Mouse (Mus musculus) erythroblast, embryonic 14.5 days (primary cell): Measurements from ENCODE around the gene Kmt2e. TPM values are rescaled to one million over a fixed set of nuclear protein-coding genes. Genes with fewer than 3 reads are reported as not detected.

Experiments used
- H3K27me3 ChIP-seq: 2 replicates; pipeline ENCODE4 v1.6.1; 2012; ENCODE audit warnings: inconsistent platforms; ENCODE audit not compliant: control insufficient read depth
- H3K36me3 ChIP-seq: 2 replicates; pipeline ENCODE4 v1.6.1; 2012; ENCODE audit warnings: mild to moderate bottlenecking, inconsistent platforms; ENCODE audit not compliant: control insufficient read depth
- H3K4me1 ChIP-seq: 2 replicates; pipeline ENCODE4 v1.6.1; 2012; ENCODE audit warnings: inconsistent platforms; ENCODE audit not compliant: control insufficient read depth
- H3K4me3 ChIP-seq: replicated peaks from 2 replicates; pipeline ENCODE3; 2012; ENCODE audit warnings: moderate library complexity, mild to moderate bottlenecking, inconsistent platforms
- H3K9me3 ChIP-seq: 2 replicates; pipeline ENCODE4 v1.6.1; 2012; ENCODE audit warnings: low read length, inconsistent platforms, mixed read lengths; ENCODE audit not compliant: control insufficient read depth
- GATA1 ChIP-seq: IDR thresholded peaks from 2 replicates; pipeline ENCODE4 v1.6.1; 2012; ENCODE audit warnings: low read length, inconsistent platforms, mixed read lengths
- TAL1 ChIP-seq: IDR thresholded peaks from 3 replicates; pipeline ENCODE4 v1.6.1; 2012; ENCODE audit warnings: low read length, inconsistent platforms, mixed read lengths
- polyA plus RNA-seq: library from polyadenylated mRNA; stranded (reverse); fragments of >175 nt; gene quantifications from 2 replicates; pipeline ENCODE4 v1.2.3, GENCODE M21; 2012

Gene Kmt2e
- polyA plus RNA-seq, result 0.73 and 1.4 TPM in 2 replicates

DNA sequence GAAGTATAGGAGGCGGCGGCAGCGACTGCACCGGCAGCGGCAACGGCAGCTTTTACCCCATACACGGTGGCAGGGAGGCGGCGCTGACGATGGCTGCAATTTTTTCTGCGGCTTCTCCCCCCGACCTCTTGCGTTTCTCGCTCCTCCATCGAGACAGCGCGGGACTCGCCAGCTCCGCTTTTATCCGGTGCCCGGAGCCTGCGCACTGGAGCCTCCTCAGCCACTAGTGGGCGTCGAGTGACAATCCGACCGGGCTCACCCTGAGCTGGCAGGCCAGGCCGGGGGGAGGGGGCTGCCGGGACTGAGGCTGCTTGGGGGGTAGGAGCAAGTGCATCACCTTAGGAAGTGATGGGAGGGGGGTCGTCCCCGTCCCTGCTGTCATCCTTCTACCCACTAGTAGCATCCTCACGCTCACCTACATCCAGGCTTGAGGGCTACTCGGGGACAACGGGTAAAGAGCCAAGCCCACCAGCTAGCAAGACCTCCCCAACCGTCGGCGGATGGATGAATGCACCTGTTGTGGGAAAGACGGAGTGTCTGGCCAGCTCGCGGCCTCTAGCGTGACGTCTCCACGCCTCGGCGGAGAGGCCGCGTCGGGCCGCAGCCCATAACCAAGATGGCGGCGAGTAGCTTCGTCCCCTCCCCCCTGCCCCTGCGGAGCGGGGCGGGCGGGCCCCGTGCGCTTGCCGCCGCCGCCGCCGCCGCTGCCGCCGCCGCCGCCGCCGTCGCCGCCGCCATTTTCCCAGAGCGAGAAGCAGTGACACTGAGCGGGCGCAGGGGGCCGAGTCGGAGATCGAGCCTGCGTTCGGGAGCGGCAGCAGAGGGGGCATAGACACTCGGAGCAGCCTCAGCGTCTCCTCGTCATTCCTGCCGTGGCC, at the start of gene Kmt2e:
TSS of gene Kmt2e (plus strand) at position 722 of the 878 bp plus-strand sequence.
- TF ChIP-seq GATA1 (no peak), TAL1 (no peak)
- H3K4me1 ChIP-seq, result peaks cover 34% of the 10 kb centered on the region
- no peaks in the 10 kb centered on the region for H3K9me3 ChIP-seq

DNA sequence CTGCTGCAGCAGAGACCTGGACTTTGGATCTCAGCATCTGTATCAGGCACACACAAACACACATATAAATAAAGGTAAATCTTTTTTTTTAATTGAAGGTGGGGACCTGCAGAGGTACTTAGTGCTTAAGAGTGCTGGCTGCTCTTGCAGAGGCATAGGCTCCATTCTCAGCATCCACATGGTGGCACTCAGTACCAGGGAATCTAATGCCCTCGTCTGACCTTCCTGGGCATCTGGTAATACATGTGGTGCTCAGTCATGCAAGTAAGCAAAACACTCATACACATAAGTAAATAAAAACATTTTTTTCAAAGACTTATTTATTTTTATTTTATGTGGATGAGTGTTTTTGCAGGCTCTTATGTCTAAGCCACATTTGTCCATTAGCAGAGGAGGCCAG, 49.1 kb upstream of the Kmt2e start:
- Histone ChIP-seq H3K27me3 (no peaks in the 10 kb centered on the region; the same call in 1 of the 2 replicates), H3K4me3 (no peak overlapping the region), H3K4me1 (peaks cover 6% of the 10 kb centered on the region), H3K9me3 (no peaks in the 10 kb centered on the region), H3K36me3 (no peaks in the 10 kb centered on the region)
- TF ChIP-seq GATA1, result no peak
- TF ChIP-seq TAL1, result no peak

More for the DNA sequence above, at the start of gene Kmt2e:
- peaks cover 24% of the 10 kb centered on the region for H3K36me3 ChIP-seq
- peak within 1 kb of the TSS; percentile 100 for H3K4me3 ChIP-seq
- H3K27me3 ChIP-seq, result no peaks in the 10 kb centered on the region

DNA sequence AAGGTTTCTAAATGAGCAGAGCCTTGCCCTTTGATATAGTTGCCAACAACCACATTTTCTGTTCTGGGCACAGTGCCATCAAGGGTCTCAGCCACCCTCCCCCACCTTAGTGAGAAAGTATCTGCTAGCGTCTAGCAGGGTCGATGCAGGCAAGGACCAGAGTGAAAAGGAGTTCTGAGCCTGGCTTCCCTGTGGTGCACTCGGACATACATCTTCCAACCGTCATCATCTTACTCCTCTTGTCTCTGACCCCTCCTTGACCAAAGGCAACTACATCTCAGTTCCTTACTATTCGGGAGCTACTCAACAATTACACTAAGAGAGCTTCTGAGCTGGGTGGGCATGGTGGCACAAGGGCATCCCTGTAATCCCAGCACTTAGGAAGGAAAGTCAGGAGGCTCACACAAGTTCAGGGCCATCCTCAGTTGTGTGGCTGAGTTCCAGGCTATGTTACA, 48.5 kb upstream of the Kmt2e start:
- Histone ChIP-seq H3K36me3 (no peaks in the 10 kb centered on the region), H3K4me1 (peaks cover 6% of the 10 kb centered on the region), H3K4me3 (no peak overlapping the region), H3K27me3 (no peaks in the 10 kb centered on the region; the same call in 1 of the 2 replicates), H3K9me3 (no peaks in the 10 kb centered on the region)
- no peak for TF ChIP-seq GATA1
- no peak for TF ChIP-seq TAL1

DNA sequence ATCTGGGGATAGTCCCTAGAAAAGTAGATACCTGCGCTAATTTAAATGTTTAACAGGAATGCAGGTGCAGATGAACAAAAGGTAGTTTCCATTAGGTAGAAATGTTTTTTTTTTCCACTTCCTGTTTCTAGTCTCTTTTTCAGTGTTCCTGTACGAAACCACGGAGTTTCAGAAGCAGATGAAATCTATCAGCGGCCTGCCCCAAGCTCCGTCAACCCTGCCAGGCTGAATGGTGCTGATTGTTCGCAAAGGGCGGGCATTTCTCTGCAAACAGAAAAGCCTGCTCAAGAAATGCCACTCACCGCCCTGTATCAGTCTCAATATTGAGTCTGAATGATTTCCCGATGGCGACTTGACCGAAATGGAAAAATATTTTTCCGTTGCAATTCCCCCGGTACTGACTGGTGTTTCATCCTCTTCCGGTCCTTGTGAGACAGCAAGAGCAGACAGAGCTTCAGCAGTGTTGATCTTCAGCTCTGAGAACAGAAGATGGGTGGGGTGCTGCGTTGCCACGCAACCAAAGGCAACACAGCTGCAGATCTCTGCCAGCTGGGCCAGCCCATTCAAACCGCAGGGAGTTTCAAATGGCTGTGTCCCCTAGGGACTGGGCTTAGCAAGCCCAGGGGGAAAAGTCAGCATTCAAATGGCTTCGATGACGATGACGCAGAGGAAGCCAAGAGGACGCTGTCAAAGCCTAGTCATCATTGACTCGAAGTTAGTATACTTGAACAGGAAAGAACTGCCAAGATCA, 47.5 kb upstream of the Kmt2e start:
- Histone ChIP-seq H3K9me3 (no peaks in the 10 kb centered on the region), H3K4me3 (no peak overlapping the region), H3K27me3 (no peaks in the 10 kb centered on the region; the same call in 1 of the 2 replicates), H3K4me1 (peaks cover 6% of the 10 kb centered on the region), H3K36me3 (no peaks in the 10 kb centered on the region)
- TF ChIP-seq GATA1 (no peak), TAL1 (no peak)

DNA sequence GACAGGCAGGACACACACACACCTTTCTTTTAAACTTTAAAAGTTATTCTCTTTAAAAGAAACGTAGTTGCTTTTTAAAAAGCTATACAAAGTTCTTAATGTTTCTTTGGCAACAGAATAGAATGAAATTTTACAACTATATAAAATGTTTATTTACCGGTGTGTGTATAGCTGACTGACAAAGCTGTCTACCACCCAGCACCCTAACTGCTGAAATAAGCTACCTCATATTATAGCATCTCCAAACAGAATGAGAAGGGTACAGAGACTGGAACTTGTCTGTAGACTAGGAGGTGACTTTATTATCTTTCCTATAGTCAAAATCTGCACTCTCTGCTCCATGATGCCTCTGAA, 47.0 kb upstream of the Kmt2e start:
- Histone ChIP-seq H3K4me3 (no peak overlapping the region), H3K9me3 (no peaks in the 10 kb centered on the region)

DNA sequence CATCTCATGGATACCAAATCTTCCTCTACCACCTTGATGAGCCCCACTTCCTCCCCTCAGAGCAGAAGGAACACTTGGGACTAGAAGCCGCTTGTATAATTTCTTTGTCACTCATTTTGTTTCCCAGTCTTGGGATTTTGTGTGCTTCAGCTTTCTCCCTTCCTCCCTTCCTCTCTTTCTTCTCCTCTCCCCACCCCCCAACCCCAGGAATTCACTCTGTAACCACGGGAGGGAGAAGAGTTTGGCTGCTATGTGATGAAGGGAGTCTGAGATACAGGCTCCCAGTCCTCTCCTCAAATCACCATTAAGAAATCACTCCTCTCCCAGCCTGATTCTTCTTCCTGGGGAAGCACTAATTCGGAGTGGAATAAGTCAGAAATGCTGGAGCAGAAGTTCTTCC, 46.1 kb upstream of the Kmt2e start:
- no peak for TF ChIP-seq GATA1
- no peak for TF ChIP-seq TAL1
- Histone ChIP-seq H3K4me3 (no peak overlapping the region), H3K27me3 (no peaks in the 10 kb centered on the region; the same call in 1 of the 2 replicates), H3K4me1 (peaks cover 6% of the 10 kb centered on the region), H3K9me3 (no peaks in the 10 kb centered on the region), H3K36me3 (no peaks in the 10 kb centered on the region)

More for the DNA sequence above, 47.0 kb upstream of the Kmt2e start:
- TF ChIP-seq TAL1 (no peak), GATA1 (no peak)
- H3K4me1 ChIP-seq, result peaks cover 6% of the 10 kb centered on the region
- H3K27me3 ChIP-seq, result no peaks in the 10 kb centered on the region; the same call in 1 of the 2 replicates
- H3K36me3 ChIP-seq, result no peaks in the 10 kb centered on the region

DNA sequence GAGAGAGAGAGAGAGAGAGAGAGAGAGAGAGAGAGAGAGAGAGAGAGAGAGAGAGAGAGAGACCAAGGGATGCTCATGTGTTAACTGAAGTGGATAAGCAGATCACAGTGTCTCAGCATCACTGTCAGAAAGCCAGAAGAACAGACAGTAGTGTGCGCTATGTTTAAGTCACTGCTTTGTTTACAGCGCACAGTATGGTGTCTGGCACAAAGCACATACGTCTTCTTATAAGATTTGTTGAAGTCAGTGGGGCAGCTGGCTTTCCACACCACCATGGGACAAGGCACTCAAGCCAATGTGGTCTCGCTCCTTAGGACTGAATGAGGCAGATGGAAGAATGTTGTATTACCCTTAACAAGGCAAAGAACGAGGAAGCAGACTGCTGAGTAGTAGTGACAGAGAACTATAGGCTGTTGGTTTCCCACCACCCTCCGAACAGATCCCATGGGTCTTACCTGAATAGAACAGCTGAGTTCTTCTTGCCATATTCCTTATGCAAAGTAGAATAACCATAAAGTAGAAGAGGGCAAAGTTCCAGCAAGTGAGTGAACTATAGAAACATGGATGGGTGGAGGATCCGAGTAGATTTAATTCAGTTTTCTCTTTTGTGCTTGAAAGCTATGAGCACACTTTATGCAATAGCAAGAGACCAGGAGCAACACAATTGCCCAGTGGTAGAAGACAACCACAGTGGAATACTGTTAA, 44.5 kb upstream of the Kmt2e start:
- no peaks in the 10 kb centered on the region for H3K36me3 ChIP-seq
- TF ChIP-seq TAL1 (no peak), GATA1 (no peak)
- no peak overlapping the region for H3K4me3 ChIP-seq
- H3K27me3 ChIP-seq, result no peaks in the 10 kb centered on the region; the same call in 1 of the 2 replicates
- H3K9me3 ChIP-seq, result no peaks in the 10 kb centered on the region
- H3K4me1 ChIP-seq, result peaks cover 6% of the 10 kb centered on the region

DNA sequence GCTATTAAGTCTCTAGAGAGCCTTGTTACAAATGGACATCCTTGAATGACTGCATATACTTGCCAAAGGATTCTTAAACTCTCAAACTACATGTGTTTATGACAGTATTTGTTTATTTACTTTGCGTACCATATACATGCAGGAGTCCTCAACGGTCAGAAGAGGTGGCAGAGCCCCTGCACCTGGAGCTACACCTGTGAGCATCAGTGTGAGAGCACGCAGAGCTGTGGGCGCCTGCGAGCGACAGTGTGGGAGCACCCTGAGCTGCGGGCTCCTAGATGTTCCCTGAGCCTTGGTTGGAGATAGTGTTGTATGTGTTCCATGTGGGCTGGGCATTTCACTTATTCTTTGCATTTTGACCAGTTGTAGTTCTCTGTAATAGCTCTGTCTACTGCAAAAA, 42.5 kb upstream of the Kmt2e start:
- peaks cover 4% of the 10 kb centered on the region for H3K4me1 ChIP-seq
- no peaks in the 10 kb centered on the region for H3K9me3 ChIP-seq
- no peak overlapping the region for H3K4me3 ChIP-seq
- TF ChIP-seq GATA1, result no peak
- no peak for TF ChIP-seq TAL1
- no peaks in the 10 kb centered on the region; the same call in 1 of the 2 replicates for H3K27me3 ChIP-seq
- no peaks in the 10 kb centered on the region for H3K36me3 ChIP-seq

DNA sequence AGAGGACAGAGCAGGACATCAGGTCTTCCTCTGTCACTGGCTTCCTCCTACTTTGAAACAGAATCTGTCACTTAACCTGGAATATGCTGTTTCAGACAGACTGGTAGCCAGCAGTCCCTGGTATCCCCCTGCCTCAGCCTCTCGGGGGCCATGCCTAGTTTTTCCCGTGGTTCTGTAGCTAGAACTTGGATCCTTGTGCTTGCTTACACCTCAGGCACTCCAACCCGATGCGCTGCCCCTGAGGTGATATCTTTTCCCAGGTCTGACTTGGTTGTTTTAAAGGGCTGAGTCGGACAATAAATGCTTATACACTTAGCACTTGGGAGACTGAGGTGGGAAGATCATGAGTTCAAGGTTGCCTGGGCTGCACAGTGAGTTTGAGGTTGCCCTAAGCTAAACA, 40.4 kb upstream of the Kmt2e start:
- no peaks in the 10 kb centered on the region for H3K4me1 ChIP-seq
- no peaks in the 10 kb centered on the region for H3K27me3 ChIP-seq
- H3K36me3 ChIP-seq, result no peaks in the 10 kb centered on the region
- H3K9me3 ChIP-seq, result no peaks in the 10 kb centered on the region
- TF ChIP-seq TAL1 (no peak), GATA1 (no peak)
- H3K4me3 ChIP-seq, result no peak overlapping the region
